Mouse (Mus musculus) adrenal gland, postnatal 36 days (tissue): ENCODE data around the gene Rps6ka4. TPM values are rescaled to one million over a fixed set of nuclear protein-coding genes. Genes with fewer than 3 reads are reported as not detected.
A peak's percentile ranks its signal among the peaks of the same experiment; 100 is the strongest.

ENCODE experiments used
- DNase-seq, 2 experiments: peaks; one replicate each; pipeline ENCODE4 v3.0.0; 2021; ENCODE audit warnings: mixed read lengths in 1 of 2
- long read RNA-seq, 2 experiments: library from polyadenylated mRNA; stranded (forward); transcript quantifications; one replicate each; pipeline ENCODE4 v2.0.0; 2021; ENCODE audit warnings: borderline sequencing depth in 2 of 2
- total RNA-seq, 2 experiments: library from RNA; stranded (reverse); gene quantifications; 2 replicates each; pipeline ENCODE4 v1.2.3; 2021

The Rps6ka4 gene
- 10 to 100 TPM; 30.0 to 30.7 TPM for total RNA-seq
- long read RNA-seq, experiment 1, transcript Rps6ka4-201 (18 exons, 3,105 nt) = major isoform, 41 of 55 reads
- long read RNA-seq, experiment 1, partial matches to known transcripts = 7 of 55 reads
- long read RNA-seq, experiment 1, other reads (novel, unspliced or antisense) = 7 of 55 reads
- long read RNA-seq, experiment 2, transcript Rps6ka4-201 (18 exons, 3,105 nt) = major isoform, 29 of 38 reads
- long read RNA-seq, experiment 2, partial matches to known transcripts = 4 of 38 reads
- long read RNA-seq, experiment 2, other reads (novel, unspliced or antisense) = 2 of 38 reads

DNA sequence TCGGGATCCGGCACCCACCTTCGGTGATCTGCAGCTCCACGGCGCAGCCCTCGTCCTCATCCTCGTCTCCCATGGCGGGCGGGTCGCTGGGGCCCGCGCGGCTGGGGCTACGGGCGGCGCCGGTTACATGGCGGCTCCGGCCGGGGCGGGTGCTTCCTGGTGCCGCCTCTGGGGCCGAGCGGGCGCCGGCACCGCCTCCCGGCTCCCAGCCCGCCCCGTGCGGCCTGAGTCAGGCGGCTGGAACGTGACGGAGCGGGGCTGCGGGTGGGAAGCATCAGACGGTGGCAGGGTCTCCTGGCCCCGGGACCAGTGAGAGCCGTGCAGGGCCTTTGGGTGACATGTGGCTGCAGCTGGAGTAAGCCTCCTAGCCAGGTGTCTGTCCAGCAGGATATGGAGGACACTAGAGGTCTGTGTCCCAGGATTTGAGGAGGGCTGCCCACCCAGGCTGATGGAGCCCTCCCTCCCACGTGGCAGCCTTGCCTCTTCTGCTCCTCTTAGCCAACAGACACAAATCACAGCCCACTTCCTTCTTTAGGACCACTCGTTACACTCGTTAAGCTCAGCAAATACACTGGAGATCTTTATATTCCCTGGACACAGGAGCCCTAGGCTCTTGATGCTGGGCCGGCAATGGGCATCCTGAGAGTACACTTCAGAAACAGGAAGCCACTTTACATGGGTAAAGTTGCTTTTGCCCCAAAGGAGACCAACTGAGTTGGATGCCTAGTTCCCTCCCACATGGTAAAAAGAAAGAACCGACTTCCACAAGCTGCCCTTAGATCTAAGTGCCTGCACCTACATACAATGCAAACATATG lies at the start of gene Rps6ka4:
Gene Rps6ka4 (minus strand): TSS at position 162 of the 817 bp plus-strand sequence.
- DNase-seq = peak; percentile 88 to 93

DNA sequence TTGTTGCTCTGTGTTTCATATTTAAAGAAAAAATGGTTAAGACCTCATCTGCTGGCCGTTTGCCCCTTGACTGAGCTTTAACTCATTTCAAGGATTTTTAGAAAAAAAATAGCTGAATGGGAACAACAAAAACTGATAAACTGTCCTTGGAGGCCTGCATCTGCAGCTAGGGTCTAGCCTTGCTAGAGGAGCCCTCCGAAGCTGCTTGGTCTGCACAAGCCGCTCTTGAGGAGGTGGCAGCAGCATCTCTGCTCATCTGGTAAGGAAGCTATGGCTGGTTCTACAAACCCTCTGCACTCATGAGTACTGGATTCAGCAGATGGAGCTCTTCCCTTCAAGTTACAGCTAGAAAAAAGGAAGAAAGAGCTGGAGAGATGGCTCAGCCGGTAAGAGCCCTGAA lies 37.5 kb upstream of the Rps6ka4 start:
- no peak for DNase-seq

DNA sequence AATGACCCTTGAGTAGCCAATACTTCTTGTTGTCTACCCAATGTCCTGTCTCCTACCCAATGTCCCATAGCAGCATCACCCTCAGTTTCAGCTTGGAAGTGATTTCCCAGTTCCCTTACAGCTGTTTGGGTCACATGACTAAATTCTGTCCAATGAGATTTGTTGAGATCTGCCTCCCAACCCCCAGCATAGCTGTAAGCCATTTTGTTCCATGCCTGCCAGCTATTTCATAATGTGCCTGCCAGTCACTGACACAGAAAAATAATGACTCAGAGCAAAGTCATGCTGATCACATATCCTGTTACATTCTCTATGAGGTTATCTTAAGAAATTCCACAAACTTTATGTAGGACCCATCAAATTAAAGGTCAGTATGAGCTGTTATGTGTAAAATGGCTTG lies 36.4 kb upstream of the Rps6ka4 start:
- DNase-seq = no peak

DNA sequence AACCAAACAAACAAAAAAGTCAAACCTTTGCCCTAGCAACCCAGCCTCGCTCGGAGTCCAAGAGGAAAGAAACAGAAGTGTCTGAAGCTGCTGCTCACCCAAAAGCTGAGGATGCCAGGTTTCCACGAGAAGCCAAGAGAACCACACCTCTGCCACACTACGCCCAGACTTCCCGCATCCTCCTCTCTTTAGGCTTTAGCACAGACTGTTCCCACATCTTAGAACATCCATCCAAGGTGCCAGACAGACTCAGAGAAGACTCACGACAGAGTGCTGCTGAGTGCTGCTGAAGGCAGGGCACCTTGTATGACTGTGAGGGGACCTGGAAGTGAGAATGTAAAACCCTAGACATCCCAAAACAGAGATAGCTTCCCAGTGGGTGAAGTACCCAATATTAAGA lies 35.4 kb upstream of the Rps6ka4 start:
- no peak for DNase-seq

DNA sequence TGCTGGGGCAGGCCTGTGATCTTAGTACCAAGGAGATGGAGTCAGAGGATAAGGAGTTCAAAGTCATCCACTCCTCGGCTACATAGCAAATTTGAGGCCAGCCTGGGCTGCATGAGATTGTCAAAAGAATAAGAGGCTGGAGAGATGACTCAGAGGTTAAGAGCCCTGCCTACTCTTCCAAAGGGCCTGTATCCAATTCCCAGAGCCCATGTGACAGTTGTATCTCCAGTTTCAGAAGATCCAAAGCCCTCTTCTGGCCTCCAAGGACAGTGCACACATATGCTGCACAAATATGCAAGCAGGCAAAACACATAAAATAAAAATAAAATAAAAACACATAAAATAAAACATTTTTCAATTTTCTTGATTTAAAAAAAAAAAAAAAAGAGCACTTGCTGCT lies 33.8 kb upstream of the Rps6ka4 start:
- no peak for DNase-seq

DNA sequence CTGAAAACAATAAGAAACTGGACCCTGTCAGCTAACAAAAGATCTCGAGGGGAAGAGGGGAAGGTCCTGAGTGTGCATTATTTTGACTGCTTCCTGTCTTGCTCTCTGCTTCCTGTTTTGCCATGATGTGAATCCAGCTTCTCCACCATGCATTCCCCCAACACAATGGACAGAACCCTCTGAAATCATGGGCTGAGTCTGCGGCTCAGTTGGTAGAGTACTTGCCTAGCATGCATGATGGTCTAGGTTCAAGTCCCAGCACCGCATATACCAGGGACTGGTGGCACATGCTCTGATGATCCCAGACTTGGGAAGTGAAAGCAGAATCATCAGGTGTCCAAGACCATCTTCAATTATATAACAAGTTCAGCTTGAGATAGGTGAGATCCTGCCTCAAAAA lies 32.3 kb upstream of the Rps6ka4 start:
- no peak for DNase-seq

DNA sequence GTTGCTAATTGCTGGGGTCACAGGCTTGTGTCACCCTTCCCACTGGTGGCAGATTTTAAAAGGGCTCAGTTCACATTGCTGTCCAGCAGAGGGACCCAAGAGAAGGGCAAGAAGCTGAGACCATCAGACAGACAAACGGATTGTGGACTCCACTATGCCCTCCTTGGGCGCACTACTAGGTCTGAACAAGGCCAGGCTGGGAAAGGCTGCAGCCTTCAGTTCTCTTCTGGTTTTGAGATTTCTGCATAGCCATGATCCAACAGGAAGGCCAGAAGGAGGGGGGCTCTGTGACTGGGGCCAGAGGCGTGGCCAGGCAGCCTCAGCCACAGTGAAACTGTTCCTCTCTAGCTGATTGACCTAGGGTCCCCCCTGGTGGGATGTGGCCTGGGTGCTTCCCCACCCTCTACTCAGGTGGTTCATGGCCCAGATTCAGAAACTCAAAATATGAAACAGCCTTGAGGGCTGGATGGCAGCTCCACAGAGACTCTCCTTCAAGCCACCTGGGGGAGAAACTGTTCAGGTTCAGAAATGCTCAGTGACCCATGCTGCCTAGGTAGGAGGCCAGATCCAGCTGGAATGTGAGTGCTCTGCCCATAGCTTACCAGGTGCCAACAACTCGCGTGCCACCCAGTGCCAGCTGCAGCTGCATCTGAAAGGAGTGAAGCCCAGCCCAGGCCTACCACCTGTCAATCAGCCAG lies 31.3 kb upstream of the Rps6ka4 start:
- DNase-seq = peak in 1 of 2 experiments; percentile 38

DNA sequence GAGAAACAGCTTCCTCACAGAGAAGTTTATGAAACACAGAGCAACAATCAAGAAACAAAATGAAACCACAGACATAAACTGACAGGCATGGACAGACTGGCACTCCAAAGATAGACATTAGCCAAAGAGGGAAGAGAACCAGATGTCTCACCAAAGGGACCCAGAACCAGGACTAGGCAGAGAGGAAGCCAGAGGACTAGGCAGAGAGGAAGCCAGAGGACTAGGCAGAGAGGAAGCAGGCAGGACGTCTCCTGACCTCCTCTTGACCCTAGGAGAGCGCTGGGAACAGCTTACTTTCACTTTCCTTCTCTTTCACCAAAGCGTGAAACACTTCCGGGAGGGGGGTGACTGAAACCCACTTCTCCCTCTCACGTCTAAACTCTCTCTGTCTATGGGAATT lies 28.9 kb upstream of the Rps6ka4 start:
- peak; percentile 68 to 78 for DNase-seq

DNA sequence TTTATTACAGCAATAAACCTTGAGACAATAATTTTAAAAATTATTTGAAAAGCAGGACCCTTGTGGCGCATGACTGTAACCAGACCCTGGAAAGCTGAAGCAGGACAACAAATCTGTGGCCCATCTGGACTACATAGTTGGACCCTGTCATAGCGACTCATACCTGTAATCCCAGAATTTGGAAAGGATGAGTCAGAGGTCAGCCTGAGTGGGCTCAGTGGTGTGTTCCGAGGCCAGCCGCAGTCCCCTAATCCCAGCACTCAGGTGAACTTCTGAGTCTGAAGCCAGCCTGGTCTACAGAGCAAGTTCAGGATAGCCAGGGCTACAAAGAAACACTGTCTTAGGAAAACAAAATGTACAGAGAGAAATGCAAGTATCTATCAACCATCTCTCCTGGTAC lies 21.0 kb upstream of the Rps6ka4 start:
- no peak for DNase-seq

DNA sequence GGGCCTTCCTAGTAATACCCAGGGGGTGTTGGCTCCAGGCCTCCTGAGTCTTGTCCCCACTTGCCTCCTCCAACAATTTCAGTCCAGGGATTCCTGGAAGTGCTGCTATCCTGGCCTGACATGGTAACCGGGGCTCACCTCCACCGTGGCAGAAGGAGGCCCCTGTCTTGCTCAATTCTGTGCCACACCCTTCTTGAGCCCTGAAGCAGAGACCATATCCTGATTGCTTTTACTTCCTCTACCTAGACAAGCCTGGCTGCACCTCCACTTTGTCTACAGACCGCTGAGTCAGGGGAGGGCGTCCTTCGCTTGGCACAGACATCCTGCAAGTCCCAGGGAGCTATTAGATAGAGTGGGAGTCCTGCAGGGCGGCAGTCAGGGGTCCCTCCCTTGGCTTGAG lies 20.3 kb upstream of the Rps6ka4 start:
- DNase-seq = no peak

DNA sequence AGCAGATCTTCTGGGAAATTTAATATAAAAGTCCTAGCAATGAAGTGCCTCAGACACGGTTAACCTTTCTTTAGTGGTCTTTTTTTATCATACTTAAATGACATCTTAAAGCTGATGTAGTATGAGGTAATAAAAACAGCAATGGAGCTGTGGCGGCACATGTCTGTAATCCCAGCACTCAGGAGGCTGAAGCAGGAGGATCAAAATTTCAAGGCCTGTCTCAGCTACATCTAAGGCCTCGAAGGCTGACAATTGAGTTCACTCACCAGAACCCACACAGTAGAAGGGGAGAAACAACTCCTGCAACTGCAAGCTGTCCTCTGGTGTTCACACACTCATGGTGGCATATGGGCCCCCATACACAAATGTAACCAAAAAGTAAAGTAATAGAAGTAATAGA lies 19.5 kb upstream of the Rps6ka4 start:
- no peak for DNase-seq

DNA sequence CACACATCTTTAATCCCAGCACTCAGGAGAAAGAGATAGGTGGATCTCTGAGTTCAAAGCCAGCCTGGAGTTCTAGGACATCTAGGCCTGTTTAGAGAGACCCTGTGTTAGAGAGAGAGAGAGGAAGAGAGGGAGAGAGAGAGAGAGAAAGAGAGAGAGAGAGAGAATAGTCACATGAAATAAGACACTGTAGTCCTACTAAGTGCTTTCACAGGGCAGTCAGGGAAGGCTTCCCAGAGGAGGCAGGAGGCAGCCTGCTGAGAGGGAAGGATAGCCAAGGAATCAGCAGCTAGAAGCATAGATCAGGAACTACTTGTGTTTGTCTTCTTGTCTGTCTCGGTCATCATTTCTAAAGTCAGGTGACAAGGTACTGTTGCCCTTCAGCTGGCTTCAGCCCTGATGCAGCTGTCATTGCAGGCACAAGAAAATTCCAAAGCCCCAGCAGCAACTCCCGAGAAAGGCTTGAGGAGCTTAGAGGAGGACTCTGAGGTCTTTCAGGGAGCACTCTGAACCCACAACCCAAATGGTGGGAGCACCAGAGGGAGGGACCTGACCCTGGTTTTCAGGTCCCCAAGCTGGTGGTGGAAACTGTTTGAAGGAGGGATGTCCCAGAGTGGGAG lies 18.7 kb upstream of the Rps6ka4 start:
- no peak for DNase-seq

DNA sequence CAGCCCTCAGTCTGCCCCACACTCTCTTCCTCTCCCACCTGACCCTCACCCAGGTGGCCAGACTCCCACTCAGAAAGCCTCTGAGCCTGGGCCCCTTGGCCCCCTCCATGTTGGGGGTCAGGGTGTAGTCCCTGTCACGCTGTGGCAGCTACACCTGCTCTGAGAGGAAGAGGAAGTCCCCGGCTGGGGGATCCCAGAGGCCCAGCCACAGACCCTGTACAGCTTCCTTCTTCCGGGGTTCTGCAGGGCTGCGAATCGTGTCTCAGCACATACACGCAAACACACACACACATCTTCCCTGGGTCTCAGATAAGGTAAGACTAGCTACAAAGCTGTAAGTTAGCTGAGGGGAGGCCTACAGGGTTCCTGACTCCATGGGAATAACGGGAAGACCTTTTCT lies 17.6 kb upstream of the Rps6ka4 start, which contains the start of gene Ccdc88b:
Gene Ccdc88b (minus strand): TSS at position 181 of the 400 bp plus-strand sequence.
- DNase-seq = no peak

DNA sequence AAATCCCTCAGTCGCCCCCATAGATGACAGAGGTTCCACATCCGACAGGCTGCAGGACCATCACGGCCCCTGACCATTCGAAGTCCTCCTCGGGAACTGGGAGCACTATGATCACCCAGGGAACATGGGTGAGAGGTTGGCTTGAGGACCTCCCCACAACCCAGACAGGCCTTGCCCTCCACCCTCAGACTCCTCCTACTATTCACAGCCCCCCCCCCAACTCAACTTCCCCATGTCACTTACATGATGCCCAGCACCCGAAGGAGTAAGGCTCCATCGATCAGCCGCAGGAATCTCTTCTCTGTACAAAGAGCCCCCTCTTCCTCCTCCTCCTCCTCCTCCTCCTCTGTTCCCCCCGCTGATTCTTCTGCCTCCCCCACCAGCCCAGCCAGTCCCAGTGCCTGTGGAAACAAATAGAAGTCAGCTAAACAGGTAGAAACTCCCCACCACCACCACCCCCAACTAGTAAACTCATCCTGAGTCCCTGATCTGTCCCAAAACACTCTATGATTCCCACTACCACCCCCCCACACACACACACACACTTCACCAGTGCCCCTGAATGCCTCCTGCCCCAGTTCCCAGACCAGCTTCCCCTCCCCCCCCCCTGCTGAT lies 17.1 kb upstream of the Rps6ka4 start:
- DNase-seq = no peak

DNA sequence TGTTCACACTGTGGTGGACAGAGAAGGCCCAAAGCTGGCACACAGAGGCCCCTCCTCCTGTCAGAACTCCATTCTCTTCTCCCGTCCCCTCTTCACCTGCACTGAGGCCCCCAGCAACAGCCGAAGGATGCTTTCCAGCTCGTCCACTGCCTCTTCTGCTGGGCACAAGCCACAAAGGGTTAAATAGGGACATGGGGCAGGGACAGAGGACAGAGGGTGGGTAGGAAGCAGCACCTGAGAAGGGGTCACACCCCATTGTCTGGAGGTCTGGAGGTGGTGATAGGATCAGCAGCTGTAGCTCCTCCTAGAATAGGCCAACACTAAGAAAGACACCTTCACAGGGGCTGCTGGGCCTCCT lies 16.5 kb upstream of the Rps6ka4 start:
- no peak for DNase-seq

DNA sequence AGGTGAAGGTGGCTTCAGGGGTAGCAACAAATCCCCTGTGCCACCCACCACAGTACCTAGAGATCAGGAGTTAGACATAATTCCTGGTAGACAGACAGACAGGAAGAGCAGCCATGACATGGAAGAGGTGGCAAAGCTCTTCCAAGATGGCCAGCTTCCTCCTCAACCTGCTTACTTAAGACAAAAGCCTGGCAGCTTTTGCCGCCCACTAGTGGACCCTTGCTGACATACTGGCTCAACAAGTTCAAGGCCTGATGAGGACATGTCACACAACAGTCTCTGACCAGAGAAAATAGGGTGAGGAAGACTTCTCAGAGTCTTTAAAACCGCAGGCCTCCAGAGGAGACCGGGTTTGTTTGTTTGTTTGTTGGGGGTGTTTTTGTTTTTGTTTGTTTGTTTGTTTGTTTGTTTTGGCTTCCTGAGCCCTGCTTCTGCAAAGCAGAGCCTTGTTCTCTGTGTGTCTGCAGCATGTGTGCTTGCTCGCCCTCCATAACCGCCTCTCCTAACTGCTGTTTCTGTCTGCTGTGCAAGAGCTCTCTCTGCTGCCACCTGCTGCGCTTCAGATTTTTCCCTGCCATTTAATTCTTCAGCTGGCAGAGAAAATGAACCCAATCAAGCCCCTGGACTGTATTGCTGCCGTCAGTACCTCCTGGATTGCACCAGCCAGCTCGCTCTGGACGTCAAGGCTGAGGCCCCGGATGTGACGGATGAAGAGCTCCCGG lies 16.0 kb upstream of the Rps6ka4 start:
- peak; percentile 37 to 65 for DNase-seq

DNA sequence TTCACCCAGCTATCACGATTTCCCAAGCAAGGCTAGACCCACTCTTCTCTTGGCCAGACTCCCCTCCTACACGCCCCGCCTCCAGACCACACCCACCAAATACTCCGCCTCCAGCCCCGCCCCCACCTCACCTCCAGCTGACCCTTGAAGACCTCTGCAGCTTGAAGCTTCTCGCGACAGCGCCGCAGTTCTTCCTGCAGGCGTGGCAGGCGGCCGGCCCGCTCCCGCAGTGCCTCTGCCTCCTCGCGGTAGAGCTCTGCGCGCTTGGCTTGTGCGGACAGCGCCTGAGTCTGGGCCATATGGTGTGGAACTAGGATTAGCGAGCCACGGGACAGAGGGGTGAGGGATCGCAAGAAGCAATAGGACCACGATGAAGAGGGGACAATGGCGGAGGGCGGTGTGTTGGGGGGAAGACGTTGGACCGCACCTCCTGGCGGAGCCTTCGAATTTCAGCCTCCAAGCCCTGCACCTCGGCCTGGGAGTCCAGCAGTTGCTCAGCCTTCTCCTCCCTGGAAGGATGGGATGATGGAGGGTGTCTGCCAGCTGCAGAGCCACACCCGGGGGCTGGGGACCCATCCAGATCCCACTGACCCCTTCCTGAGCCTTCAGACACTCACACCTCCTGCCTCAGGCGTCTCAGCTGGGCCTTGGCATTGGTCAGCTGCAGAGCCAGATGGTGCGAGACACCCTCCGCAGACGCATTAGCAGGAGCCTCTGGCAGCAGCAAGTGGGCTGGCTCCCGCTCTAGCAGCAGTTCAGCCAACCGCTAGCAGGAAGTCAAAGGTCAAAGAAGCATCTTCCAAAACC lies 15.0 kb upstream of the Rps6ka4 start:
- DNase-seq = no peak

DNA sequence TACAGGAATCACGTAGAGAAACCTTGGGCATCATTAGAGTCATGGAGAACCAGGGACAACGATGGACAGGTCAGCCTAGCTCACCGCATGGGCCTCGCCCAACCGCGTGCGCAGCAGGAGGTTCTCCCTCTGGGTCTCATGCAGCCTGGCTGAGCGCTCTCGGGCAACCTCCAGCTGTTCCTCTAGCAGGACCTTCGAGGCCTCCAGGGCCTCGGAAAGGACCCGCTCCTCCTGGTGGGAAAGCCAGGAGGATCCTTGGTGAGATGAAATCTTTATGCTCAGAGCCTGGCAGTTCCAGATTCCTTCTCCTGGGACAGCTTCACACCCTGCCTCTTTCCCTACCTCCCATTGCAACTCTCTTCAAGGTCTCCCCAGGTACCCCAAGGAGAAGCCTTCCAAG lies 14.2 kb upstream of the Rps6ka4 start:
- no peak for DNase-seq

DNA sequence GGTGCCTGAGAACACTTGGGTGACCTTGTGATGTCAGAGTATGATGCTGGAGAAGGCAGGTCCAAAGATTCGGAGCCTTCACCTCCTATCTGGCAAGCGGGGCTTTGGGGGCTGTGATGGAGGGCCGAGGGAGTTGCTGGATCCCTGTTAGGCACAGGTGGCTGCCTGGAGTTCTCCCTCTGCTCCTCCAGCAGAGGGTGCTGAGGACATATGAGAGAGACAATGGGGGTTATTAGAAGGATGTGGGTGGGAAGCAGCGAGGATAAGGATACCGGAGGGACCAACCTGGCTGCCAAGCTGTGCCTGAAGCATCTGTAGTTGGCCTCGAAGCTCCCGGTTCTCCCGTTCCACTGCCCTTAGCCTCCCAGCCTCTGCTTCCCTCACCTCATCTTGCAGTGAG lies 13.5 kb upstream of the Rps6ka4 start:
- no peak for DNase-seq
